Mouse (Mus musculus) heart, embryonic 12.5 days (tissue): Measurements from ENCODE around the gene Hnrnpul1. TPM values are rescaled to one million over a fixed set of nuclear protein-coding genes. Genes with fewer than 3 reads are reported as not detected.

Experiments used
- ATAC-seq: fragments of 200-750 bp; cut with Nextera tagmentation; 2 replicates; pipeline ENCODE4 v1.8.0; 2017; ENCODE audit warnings: moderate TSS enrichment, moderate library complexity; ENCODE audit not compliant: insufficient number of reproducible peaks, low FRiP score
- H3K27ac ChIP-seq: fragments of 300-500 bp; sonication (generic); 2 replicates; pipeline ENCODE4 v1.5.1; 2016; ENCODE audit warnings: mild to moderate bottlenecking, moderate library complexity; ENCODE audit not compliant: poor library complexity, severe bottlenecking
- H3K27me3 ChIP-seq: fragments of 300-500 bp; sonication (generic); replicated peaks from 2 replicates; pipeline ENCODE4 v1.6.1; 2016; ENCODE audit warnings: mild to moderate bottlenecking, moderate library complexity
- H3K36me3 ChIP-seq: fragments of 300-500 bp; sonication (generic); 2 replicates; pipeline ENCODE4 v1.6.1; 2016; ENCODE audit warnings: mild to moderate bottlenecking, moderate library complexity
- H3K4me1 ChIP-seq: fragments of 300-500 bp; sonication (generic); replicated peaks from 2 replicates; pipeline ENCODE4 v1.6.1; 2016; ENCODE audit warnings: mild to moderate bottlenecking
- H3K4me2 ChIP-seq: fragments of 300-500 bp; sonication (generic); 2 replicates; pipeline ENCODE4 v1.6.1; 2016; ENCODE audit warnings: mild to moderate bottlenecking, moderate library complexity
- H3K4me3 ChIP-seq: fragments of 300-500 bp; sonication (generic); 2 replicates; pipeline ENCODE4 v1.5.1; 2016; ENCODE audit warnings: mild to moderate bottlenecking
- H3K9ac ChIP-seq: fragments of 300-500 bp; sonication (generic); 2 replicates; pipeline ENCODE4 v1.6.1; 2016; ENCODE audit warnings: mild to moderate bottlenecking, moderate library complexity
- H3K9me3 ChIP-seq: fragments of 300-500 bp; sonication (generic); replicated peaks from 2 replicates; pipeline ENCODE4 v1.6.1; 2016; ENCODE audit warnings: mild to moderate bottlenecking, moderate library complexity
- WGBS: fragments of 180-500 bp; shearing (Covaris S2); methylation state at CpG from one replicate; pipeline ENCODE4 v1.1.7; 2016; 5-methylcytosine and 5-hydroxymethylcytosine counted together
- polyA plus RNA-seq: library from polyadenylated mRNA; unstranded; fragments of >200 nt; fragmentation: Nextera tagmentation; extraction: Ambion mirVana; gene quantifications from 2 replicates; pipeline ENCODE4 v1.2.1, GENCODE M21; 2016

Gene Hnrnpul1
- polyA plus RNA-seq, 1 experiment from 2014 or later: 57.0 TPM

GRCm38 (mm10) chr7:25679971-25680370 is 74.6 kb downstream of the Hnrnpul1 start:
- Histone ChIP-seq H3K4me3 (peak overlapping the region; percentile 60), H3K4me1 (peaks cover 26% of the 10 kb centered on the region), H3K27ac (peak overlapping the region; percentile 84), H3K36me3 (peaks cover 9% of the 10 kb centered on the region; the same call in 1 of the 2 replicates), H3K27me3 (peaks cover 22% of the 10 kb centered on the region), H3K4me2 (peak overlapping the region; percentile 66), H3K9me3 (no peaks in the 10 kb centered on the region), H3K9ac (peak overlapping the region; percentile 61; the same call in 1 of the 2 replicates)
- WGBS: 8% methylated on average over 6 of the region's 6 CpGs
- no peak for ATAC-seq

GRCm38 (mm10) chr7:25677013-25677412 is 77.5 kb downstream of the Hnrnpul1 start:
- Histone ChIP-seq H3K9me3 (no peaks in the 10 kb centered on the region), H3K27ac (no peak overlapping the region), H3K27me3 (peaks cover 43% of the 10 kb centered on the region), H3K4me2 (no peak overlapping the region), H3K36me3 (no peaks in the 10 kb centered on the region), H3K4me1 (peaks cover 17% of the 10 kb centered on the region), H3K4me3 (no peak overlapping the region), H3K9ac (no peak overlapping the region)
- ATAC-seq: no peak
- 88% methylated on average over 7 of the region's 7 CpGs for WGBS

DNA sequence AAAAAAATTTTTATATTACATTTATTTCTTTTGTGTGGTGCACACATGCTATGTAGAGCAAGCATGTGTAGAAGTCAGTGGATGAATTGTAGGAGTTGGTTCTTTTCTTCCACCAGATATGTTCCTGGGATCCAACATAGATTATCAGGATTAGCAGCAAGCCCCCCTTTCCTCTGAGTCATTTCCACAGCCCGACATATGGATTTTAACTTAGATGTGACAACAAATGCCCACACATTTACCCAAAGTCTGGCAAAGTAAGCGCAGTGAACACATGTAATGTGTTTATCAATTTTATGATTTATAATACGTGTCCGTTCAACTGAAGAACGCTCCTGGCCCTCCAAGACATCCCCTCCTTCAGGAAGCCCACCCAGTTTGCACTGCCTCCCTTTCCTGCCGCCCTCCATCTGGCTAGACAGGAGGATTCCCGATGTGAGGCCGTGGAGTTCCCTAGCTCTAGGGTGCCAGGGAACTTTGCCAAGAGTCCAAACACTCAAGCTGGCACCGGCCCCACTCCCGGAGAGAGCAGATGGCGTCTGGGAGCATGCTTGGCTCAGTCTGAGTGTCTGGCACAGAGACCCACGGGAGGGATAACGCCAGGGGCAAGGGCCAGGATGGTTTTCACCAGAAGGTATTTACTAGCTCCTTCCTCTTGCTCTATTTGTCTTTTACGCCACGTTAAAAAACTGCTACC is 78.3 kb downstream of the Hnrnpul1 start:
- Histone ChIP-seq H3K4me3 (no peak overlapping the region), H3K27me3 (peaks cover 43% of the 10 kb centered on the region), H3K27ac (no peak overlapping the region), H3K4me1 (peaks cover 10% of the 10 kb centered on the region), H3K9me3 (no peaks in the 10 kb centered on the region), H3K36me3 (no peaks in the 10 kb centered on the region), H3K4me2 (no peak overlapping the region), H3K9ac (no peak overlapping the region)
- 61% methylated on average over 15 of the region's 15 CpGs for WGBS
- no peak for ATAC-seq

GRCm38 (mm10) chr7:25675405-25675804 is 79.2 kb downstream of the Hnrnpul1 start:
- WGBS: 36% methylated on average over 6 of the region's 6 CpGs
- H3K27ac ChIP-seq: no peak overlapping the region
- ATAC-seq: no peak
- peaks cover 8% of the 10 kb centered on the region for H3K4me1 ChIP-seq
- H3K4me2 ChIP-seq: no peak overlapping the region
- no peak overlapping the region for H3K4me3 ChIP-seq
- no peaks in the 10 kb centered on the region for H3K9me3 ChIP-seq
- H3K9ac ChIP-seq: no peak overlapping the region
- H3K36me3 ChIP-seq: no peaks in the 10 kb centered on the region
- H3K27me3 ChIP-seq: peaks cover 43% of the 10 kb centered on the region

DNA sequence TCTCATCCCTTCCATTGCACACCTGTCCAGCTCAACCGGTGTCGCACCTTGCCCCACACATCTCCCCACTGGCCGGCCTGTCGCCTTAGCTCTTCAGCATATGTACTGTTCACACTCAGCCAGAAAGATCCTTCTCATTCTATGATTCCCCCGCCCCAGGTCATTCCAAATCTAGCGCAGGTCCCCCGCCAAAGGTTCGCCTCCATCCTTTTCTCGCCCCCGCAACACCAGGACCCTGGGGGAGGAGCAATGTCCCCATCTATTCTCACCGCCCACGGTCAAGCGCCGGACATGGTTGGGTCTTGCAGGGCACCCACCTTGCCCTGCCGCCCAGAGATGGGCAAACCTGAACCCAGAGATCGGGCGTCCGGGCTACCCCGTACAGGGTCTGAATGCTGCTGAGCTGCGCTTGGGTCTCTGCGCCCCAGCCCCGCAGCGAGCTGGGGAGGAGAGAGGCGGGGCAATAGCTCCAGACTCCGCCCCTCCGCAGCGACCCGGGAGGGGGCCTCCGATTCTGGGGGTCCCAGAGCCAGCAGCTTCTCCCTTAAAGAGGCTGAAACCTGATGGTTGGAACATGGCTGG is 79.7 kb downstream of the Hnrnpul1 start, which contains the start of gene Tmem91:
TSS of gene Tmem91 (minus strand) at position 448 of the 582 bp plus-strand sequence.
- no peak within 1 kb of the TSS for H3K27ac ChIP-seq
- H3K4me2 ChIP-seq: peak within 1 kb of the TSS; percentile 64
- H3K9me3 ChIP-seq: no peaks in the 10 kb centered on the region
- H3K4me1 ChIP-seq: peaks cover 8% of the 10 kb centered on the region
- 4% methylated on average over 29 of the region's 29 CpGs for WGBS
- H3K9ac ChIP-seq: 0 out of 2 replicates have a peak within 1 kb of the TSS, but pooled peaks have one; percentile 23
- H3K27me3 ChIP-seq: peaks cover 43% of the 10 kb centered on the region
- 0 out of 2 replicates have a peak, but pooled peaks have one; percentile 52 for ATAC-seq
- no peaks in the 10 kb centered on the region for H3K36me3 ChIP-seq
- H3K4me3 ChIP-seq: peak within 1 kb of the TSS; percentile 37

DNA sequence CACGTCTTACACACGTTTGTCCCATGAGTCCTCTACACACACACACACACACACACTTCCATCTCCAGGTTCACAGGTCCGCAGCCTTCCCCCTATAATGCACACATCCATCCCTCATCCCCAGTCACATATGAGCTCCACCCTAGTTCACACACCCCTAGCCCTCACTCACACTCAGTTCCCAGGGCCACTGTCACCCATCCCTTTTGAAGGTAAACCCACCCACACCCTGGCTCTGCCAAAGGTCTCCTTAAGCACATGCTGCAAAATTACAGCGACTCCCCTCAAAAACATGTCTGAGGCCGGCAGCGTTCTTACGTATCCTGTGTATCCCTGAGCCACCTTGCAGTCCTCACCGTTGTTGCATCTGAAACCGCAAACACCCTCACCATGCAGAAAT is 80.3 kb downstream of the Hnrnpul1 start:
- Histone ChIP-seq H3K4me2 (peak overlapping the region; percentile 64), H3K9me3 (no peaks in the 10 kb centered on the region), H3K4me1 (peaks cover 8% of the 10 kb centered on the region), H3K9ac (no peak overlapping the region), H3K27ac (no peak overlapping the region), H3K4me3 (peak overlapping the region; percentile 37; the same call in 1 of the 2 replicates), H3K27me3 (peaks cover 43% of the 10 kb centered on the region), H3K36me3 (peaks cover under 1% of the 10 kb centered on the region; the same call in 1 of the 2 replicates)
- no peak for ATAC-seq
- 31% methylated on average over 9 of the region's 9 CpGs for WGBS

- peaks cover 43% of the 10 kb centered on the region for H3K27me3 ChIP-seq
- no peak overlapping the region for H3K4me2 ChIP-seq
- H3K9me3 ChIP-seq: no peaks in the 10 kb centered on the region
- 49% methylated on average over 4 of the region's 4 CpGs for WGBS
- H3K4me1 ChIP-seq: peaks cover 8% of the 10 kb centered on the region
- H3K27ac ChIP-seq: no peak overlapping the region
- H3K36me3 ChIP-seq: peaks cover 20% of the 10 kb centered on the region
- H3K9ac ChIP-seq: no peak overlapping the region
- H3K4me3 ChIP-seq: no peak overlapping the region
- no peak for ATAC-seq
These were observed 82.1 kb downstream of the Hnrnpul1 start for GRCm38 (mm10) chr7:25672442-25672841.

DNA sequence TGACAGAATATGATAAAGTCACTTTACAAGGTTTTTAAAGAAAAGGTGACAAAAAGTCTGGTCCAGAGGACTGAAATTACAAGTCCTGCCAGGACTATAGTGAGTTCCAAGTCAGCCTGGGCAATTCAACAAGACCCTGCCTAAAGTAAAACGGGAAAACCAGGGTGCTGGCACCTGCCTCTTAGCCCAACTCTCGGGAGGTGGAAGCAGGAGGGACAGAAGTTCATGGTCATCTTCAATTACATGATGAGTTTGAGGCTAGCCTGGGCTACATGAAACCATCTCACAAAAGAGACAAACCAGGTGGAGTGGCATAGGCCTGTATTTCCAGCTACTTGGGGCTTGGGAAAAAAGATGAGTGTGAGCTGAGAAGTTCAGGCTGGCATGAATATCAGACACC is 82.9 kb downstream of the Hnrnpul1 start:
- ATAC-seq: no peak
- Histone ChIP-seq H3K4me2 (no peak overlapping the region), H3K9ac (no peak overlapping the region), H3K4me3 (no peak overlapping the region), H3K4me1 (peaks cover 8% of the 10 kb centered on the region), H3K27ac (no peak overlapping the region), H3K9me3 (no peaks in the 10 kb centered on the region), H3K27me3 (peaks cover 38% of the 10 kb centered on the region), H3K36me3 (peaks cover 26% of the 10 kb centered on the region)
- WGBS: 62% methylated on average over 2 of the region's 2 CpGs

Other genes with a start within 250 kb of the Hnrnpul1 start
- 0.10 TPM in 1 of 2 replicates, not detected in the other for gene Ceacam2, start 214.9 kb downstream of the Hnrnpul1 start, polyA plus RNA-seq
- gene Erich4, start 138.9 kb downstream of the Hnrnpul1 start, polyA plus RNA-seq: not detected in 2 replicates
- 55.3 and 56.2 TPM in 2 replicates for gene Dmac2, start 135.3 kb downstream of the Hnrnpul1 start, polyA plus RNA-seq
- gene B3gnt8, start 128.1 kb downstream of the Hnrnpul1 start, polyA plus RNA-seq: 6.2 and 7.1 TPM in 2 replicates
- gene Bckdha, start 95.8 kb downstream of the Hnrnpul1 start, polyA plus RNA-seq: 48.1 and 52.9 TPM in 2 replicates
- gene Exosc5, start 95.6 kb downstream of the Hnrnpul1 start, polyA plus RNA-seq: 35.3 and 37.2 TPM in 2 replicates
- 0.86 and 1.1 TPM in 2 replicates for gene Tmem91, start 79.6 kb downstream of the Hnrnpul1 start, polyA plus RNA-seq
- 22.8 and 25.9 TPM in 2 replicates for gene B9d2, start 74.0 kb downstream of the Hnrnpul1 start, polyA plus RNA-seq
- gene Tgfb1, start 67.8 kb downstream of the Hnrnpul1 start, polyA plus RNA-seq: 5.1 and 5.6 TPM in 2 replicates
- gene Ccdc97, start 35.7 kb downstream of the Hnrnpul1 start, polyA plus RNA-seq: 24.6 and 25.9 TPM in 2 replicates
- 60.6 and 61.8 TPM in 2 replicates for gene Axl, start 33.9 kb upstream of the Hnrnpul1 start, polyA plus RNA-seq
- gene Cyp2s1, start 62.2 kb upstream of the Hnrnpul1 start, polyA plus RNA-seq: 2.7 and 3.1 TPM in 2 replicates
- not detected in 2 replicates for gene Cyp2b10, start 142.9 kb upstream of the Hnrnpul1 start, polyA plus RNA-seq